Mouse (Mus musculus): Measurements from ENCODE around the gene Eps15l1. TPM values are rescaled to one million over a fixed set of nuclear protein-coding genes. Genes with fewer than 3 reads are reported as not detected.

Gene Eps15l1
- polyA plus RNA-seq, 1 experiment from 2014 or later: 60.6 TPM

- no peak within 1 kb of the TSS for H3K4me3 ChIP-seq (ENCODE audit: low read depth, low read length)
- H3K36me3 ChIP-seq (ENCODE audit: control insufficient read depth, insufficient read depth, low read length): no peaks in the 10 kb centered on the region
- DNase-seq (ENCODE audit: low spot score): no peak
- no peak for ATAC-seq (replicated peaks; ENCODE audit: low FRiP score, low TSS enrichment, low read depth)
- no peaks in the 10 kb centered on the region for H3K4me1 ChIP-seq (replicated peaks; ENCODE audit: control insufficient read depth, insufficient read depth, low read length)
- no peak within 1 kb of the TSS for H3K9ac ChIP-seq (ENCODE audit: low read length)
- no peaks in the 10 kb centered on the region for H3K27me3 ChIP-seq (replicated peaks; ENCODE audit: control insufficient read depth, insufficient read depth, low read length)
- no peak within 1 kb of the TSS for H3K27ac ChIP-seq (ENCODE audit: low read depth)
- WGBS: 75% methylated on average over 15 of the region's 16 CpGs
- no peak within 1 kb of the TSS for H3K4me2 ChIP-seq (ENCODE audit: low read length)
- H3K9me3 ChIP-seq (ENCODE audit: control insufficient read depth, low read length): no peaks in the 10 kb centered on the region
These were observed 115.9 kb downstream of the Eps15l1 start, which contains the start of gene Gm10282 for GRCm38 (mm10) chr8:72305210-72305905. Gene Gm10282 (minus strand): TSS chr8:72305260.

- no peaks in the 10 kb centered on the region for H3K36me3 ChIP-seq (ENCODE audit: control insufficient read depth, insufficient read depth, low read length)
- no peak overlapping the region for H3K9ac ChIP-seq (ENCODE audit: low read length)
- no peak overlapping the region for H3K4me2 ChIP-seq (ENCODE audit: low read length)
- no peaks in the 10 kb centered on the region for H3K4me1 ChIP-seq (replicated peaks; ENCODE audit: control insufficient read depth, insufficient read depth, low read length)
- no peak overlapping the region for H3K4me3 ChIP-seq (ENCODE audit: low read depth, low read length)
- no peaks in the 10 kb centered on the region for H3K27me3 ChIP-seq (replicated peaks; ENCODE audit: control insufficient read depth, insufficient read depth, low read length)
- DNase-seq (ENCODE audit: low spot score) (no peak), ATAC-seq (replicated peaks; ENCODE audit: low FRiP score, low TSS enrichment, low read depth) (no peak)
- no peak overlapping the region for H3K27ac ChIP-seq (ENCODE audit: low read depth)
- WGBS: 44% methylated on average over 8 of the region's 8 CpGs
- H3K9me3 ChIP-seq (ENCODE audit: control insufficient read depth, low read length): no peaks in the 10 kb centered on the region
These were observed 117.6 kb downstream of the Eps15l1 start for GRCm38 (mm10) chr8:72303633-72304032.

GRCm38 (mm10) chr8:72302986-72303612 lies 118.2 kb downstream of the Eps15l1 start:
- DNase-seq (ENCODE audit: low spot score) (no peak), ATAC-seq (replicated peaks; ENCODE audit: low FRiP score, low TSS enrichment, low read depth) (no peak)
- no peak overlapping the region for H3K27ac ChIP-seq (ENCODE audit: low read depth)
- no peaks in the 10 kb centered on the region for H3K4me1 ChIP-seq (replicated peaks; ENCODE audit: control insufficient read depth, insufficient read depth, low read length)
- H3K9me3 ChIP-seq (ENCODE audit: control insufficient read depth, low read length): no peaks in the 10 kb centered on the region
- no peak overlapping the region for H3K9ac ChIP-seq (ENCODE audit: low read length)
- no peak overlapping the region for H3K4me3 ChIP-seq (ENCODE audit: low read depth, low read length)
- WGBS: 64% methylated on average over 8 of the region's 8 CpGs
- no peaks in the 10 kb centered on the region for H3K36me3 ChIP-seq (ENCODE audit: control insufficient read depth, insufficient read depth, low read length)
- H3K4me2 ChIP-seq (ENCODE audit: low read length): no peak overlapping the region
- H3K27me3 ChIP-seq (replicated peaks; ENCODE audit: control insufficient read depth, insufficient read depth, low read length): no peaks in the 10 kb centered on the region

- Histone ChIP-seq H3K27ac (ENCODE audit: low read depth) (no peak overlapping the region), H3K4me1 (replicated peaks; ENCODE audit: control insufficient read depth, insufficient read depth, low read length) (no peaks in the 10 kb centered on the region), H3K9me3 (ENCODE audit: control insufficient read depth, low read length) (no peaks in the 10 kb centered on the region), H3K27me3 (replicated peaks; ENCODE audit: control insufficient read depth, insufficient read depth, low read length) (no peaks in the 10 kb centered on the region), H3K4me2 (ENCODE audit: low read length) (no peak overlapping the region), H3K4me3 (ENCODE audit: low read depth, low read length) (no peak overlapping the region), H3K36me3 (ENCODE audit: control insufficient read depth, insufficient read depth, low read length) (no peaks in the 10 kb centered on the region), H3K9ac (ENCODE audit: low read length) (no peak overlapping the region)
- WGBS: 83% methylated on average over 5 of the region's 5 CpGs
- DNase-seq (ENCODE audit: low spot score) (no peak), ATAC-seq (replicated peaks; ENCODE audit: low FRiP score, low TSS enrichment, low read depth) (no peak)
These were observed 119.8 kb downstream of the Eps15l1 start for GRCm38 (mm10) chr8:72301497-72301896.

GRCm38 (mm10) chr8:72300654-72301400 lies 120.4 kb downstream of the Eps15l1 start:
- Histone ChIP-seq H3K4me3 (ENCODE audit: low read depth, low read length) (no peak overlapping the region), H3K9me3 (ENCODE audit: control insufficient read depth, low read length) (no peaks in the 10 kb centered on the region), H3K4me2 (ENCODE audit: low read length) (no peak overlapping the region), H3K9ac (ENCODE audit: low read length) (no peak overlapping the region), H3K27ac (ENCODE audit: low read depth) (no peak overlapping the region), H3K4me1 (replicated peaks; ENCODE audit: control insufficient read depth, insufficient read depth, low read length) (no peaks in the 10 kb centered on the region), H3K36me3 (ENCODE audit: control insufficient read depth, insufficient read depth, low read length) (no peaks in the 10 kb centered on the region), H3K27me3 (replicated peaks; ENCODE audit: control insufficient read depth, insufficient read depth, low read length) (no peaks in the 10 kb centered on the region)
- no peak for DNase-seq (ENCODE audit: low spot score)
- WGBS: 80% methylated on average over 9 of the region's 9 CpGs
- no peak for ATAC-seq (replicated peaks; ENCODE audit: low FRiP score, low TSS enrichment, low read depth)

GRCm38 (mm10) chr8:72298928-72299327 lies 122.3 kb downstream of the Eps15l1 start:
- no peak overlapping the region for H3K4me2 ChIP-seq (ENCODE audit: low read length)
- no peaks in the 10 kb centered on the region for H3K36me3 ChIP-seq (ENCODE audit: control insufficient read depth, insufficient read depth, low read length)
- DNase-seq (ENCODE audit: low spot score): no peak
- H3K27me3 ChIP-seq (replicated peaks; ENCODE audit: control insufficient read depth, insufficient read depth, low read length): no peaks in the 10 kb centered on the region
- no peak overlapping the region for H3K4me3 ChIP-seq (ENCODE audit: low read depth, low read length)
- WGBS: 90% methylated on average over 1 of the region's 1 CpGs
- H3K9me3 ChIP-seq (ENCODE audit: control insufficient read depth, low read length): no peaks in the 10 kb centered on the region
- H3K9ac ChIP-seq (ENCODE audit: low read length): no peak overlapping the region
- peaks cover 7% of the 10 kb centered on the region; the same call in 1 of the 2 replicates for H3K4me1 ChIP-seq (replicated peaks; ENCODE audit: control insufficient read depth, insufficient read depth, low read length)
- no peak for ATAC-seq (replicated peaks; ENCODE audit: low FRiP score, low TSS enrichment, low read depth)
- H3K27ac ChIP-seq (ENCODE audit: low read depth): no peak overlapping the region

- Histone ChIP-seq H3K9me3 (ENCODE audit: control insufficient read depth, low read length) (no peaks in the 10 kb centered on the region), H3K4me1 (replicated peaks; ENCODE audit: control insufficient read depth, insufficient read depth, low read length) (peaks cover 7% of the 10 kb centered on the region; the same call in 1 of the 2 replicates), H3K27ac (ENCODE audit: low read depth) (no peak overlapping the region; the same call in 1 of the 2 replicates), H3K4me3 (ENCODE audit: low read depth, low read length) (no peak overlapping the region), H3K9ac (ENCODE audit: low read length) (no peak overlapping the region), H3K4me2 (ENCODE audit: low read length) (no peak overlapping the region), H3K36me3 (ENCODE audit: control insufficient read depth, insufficient read depth, low read length) (no peaks in the 10 kb centered on the region), H3K27me3 (replicated peaks; ENCODE audit: control insufficient read depth, insufficient read depth, low read length) (no peaks in the 10 kb centered on the region)
- DNase-seq (ENCODE audit: low spot score) (no peak), ATAC-seq (replicated peaks; ENCODE audit: low FRiP score, low TSS enrichment, low read depth) (no peak)
- WGBS: 88% methylated on average over 8 of the region's 8 CpGs
These were observed 124.7 kb downstream of the Eps15l1 start for GRCm38 (mm10) chr8:72296561-72296960.

- Histone ChIP-seq H3K4me3 (ENCODE audit: low read depth, low read length) (no peak overlapping the region), H3K9ac (ENCODE audit: low read length) (no peak overlapping the region), H3K4me2 (ENCODE audit: low read length) (no peak overlapping the region), H3K27ac (ENCODE audit: low read depth) (peak overlapping the region; percentile 70; the same call in 1 of the 2 replicates), H3K36me3 (ENCODE audit: control insufficient read depth, insufficient read depth, low read length) (no peaks in the 10 kb centered on the region), H3K4me1 (replicated peaks; ENCODE audit: control insufficient read depth, insufficient read depth, low read length) (peaks cover 7% of the 10 kb centered on the region; the same call in 1 of the 2 replicates), H3K9me3 (ENCODE audit: control insufficient read depth, low read length) (no peaks in the 10 kb centered on the region), H3K27me3 (replicated peaks; ENCODE audit: control insufficient read depth, insufficient read depth, low read length) (no peaks in the 10 kb centered on the region)
- ATAC-seq (replicated peaks; ENCODE audit: low FRiP score, low TSS enrichment, low read depth): peak; percentile 80
- peak; percentile 58 for DNase-seq (ENCODE audit: low spot score)
- 26% methylated on average over 8 of the region's 8 CpGs for WGBS
These were observed 125.6 kb downstream of the Eps15l1 start for GRCm38 (mm10) chr8:72295679-72296078.

Measured in intestine, embryonic 14.5 days (tissue).